Mouse (Mus musculus): ENCODE measurements around the gene Nme7.

- TF ChIP-seq CTCF (IDR thresholded peaks at IDR 0.05; ENCODE audit: borderline replicate concordance, insufficient read depth, low read depth, low read length), result no peak
- no peak for TF ChIP-seq POLR2A (IDR thresholded peaks at IDR 0.05; ENCODE audit: borderline replicate concordance, insufficient read depth, low read length)
Observed at GRCm38 (mm10) chr1:164470985-164471384, 167.1 kb downstream of the Nme7 start.
